Mouse (Mus musculus): ENCODE results near the gene Cbx7.
A peak's percentile ranks its signal among the peaks of the same experiment; 100 is the strongest.

GRCm38 (mm10) chr15:79873995-79874394 lies 96.9 kb downstream of the Cbx7 start:
- no peak for TF ChIP-seq MAZ (IDR thresholded peaks at IDR 0.05; ENCODE audit: low read depth, low read length)
- peak; percentile 58 to 93; a peak in 3 of 4 replicates for TF ChIP-seq POLR2A (IDR thresholded peaks at IDR 0.05; ENCODE audit: control insufficient read depth in 1 of 2, insufficient read depth in 1 of 2, low read depth in 1 of 2, low read length in 2 of 2, poor library complexity in 1 of 2)
- TF ChIP-seq ELF1 (IDR thresholded peaks at IDR 0.05; ENCODE audit: low read depth, low read length): peak; percentile 69
- TF ChIP-seq CTCF (IDR thresholded peaks at IDR 0.05 in 2 of 3, conservative IDR thresholded peaks at IDR 0.05 in 1 of 3; ENCODE audit: control insufficient read depth in 1 of 3, insufficient read depth in 1 of 3, low read depth in 2 of 3, low read length in 3 of 3, poor library complexity in 1 of 3, severe bottlenecking in 1 of 3): no peak

Measured in MEL (cell line).